Mouse (Mus musculus): ENCODE data around the gene Tmem63b.

DNA sequence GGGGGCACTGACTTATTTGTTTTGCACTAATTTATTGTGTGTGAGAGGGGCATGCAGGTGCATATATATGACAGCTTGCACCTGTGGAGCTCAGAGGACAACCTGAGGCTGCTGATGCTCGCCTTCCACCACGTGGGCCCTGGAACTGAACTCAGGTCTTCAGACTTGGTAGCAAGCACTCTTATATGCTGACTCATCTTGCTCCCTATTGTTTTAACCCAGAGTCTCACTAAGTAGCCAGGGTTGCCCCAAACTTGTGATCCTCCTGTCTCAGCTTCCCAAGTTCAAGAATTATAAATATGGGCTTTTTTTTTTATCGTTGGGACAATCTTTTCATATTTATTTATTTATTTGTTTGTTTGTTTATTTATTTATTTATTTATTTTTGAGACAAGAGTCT lies 55.7 kb downstream of the Tmem63b start:
- TF ChIP-seq CTCF (IDR thresholded peaks at IDR 0.05; ENCODE audit: low read depth, low read length): no peak
- no peak for TF ChIP-seq EP300 (IDR thresholded peaks at IDR 0.05; ENCODE audit: insufficient read depth, low read depth, low read length)

Measured in ES-Bruce4 (cell line).